Mouse (Mus musculus) bone marrow, adult 2 months (tissue): ENCODE data around the gene A830031A19Rik.

Experiments used
- CTCF ChIP-seq: fragments of 200-500 bp; IDR thresholded peaks from 2 replicates; pipeline ENCODE4 v1.5.1; 2011; ENCODE audit warnings: low read length, control low read depth; ENCODE audit not compliant: control insufficient read depth, insufficient read depth
- POLR2A ChIP-seq: fragments of 200-500 bp; IDR thresholded peaks from 2 replicates; pipeline ENCODE4 v1.6.1; 2011; ENCODE audit warnings: low read depth, mild to moderate bottlenecking, control low read depth, low read length, borderline replicate concordance; ENCODE audit not compliant: control insufficient read depth

- TF ChIP-seq CTCF (no peak), POLR2A (no peak)
These were observed 54.1 kb downstream of the A830031A19Rik start for GRCm38 (mm10) chr11:24020760-24021159.
